8 mouse cellular contexts compared by ENCODE assay signal in the genomic region with DNA sequence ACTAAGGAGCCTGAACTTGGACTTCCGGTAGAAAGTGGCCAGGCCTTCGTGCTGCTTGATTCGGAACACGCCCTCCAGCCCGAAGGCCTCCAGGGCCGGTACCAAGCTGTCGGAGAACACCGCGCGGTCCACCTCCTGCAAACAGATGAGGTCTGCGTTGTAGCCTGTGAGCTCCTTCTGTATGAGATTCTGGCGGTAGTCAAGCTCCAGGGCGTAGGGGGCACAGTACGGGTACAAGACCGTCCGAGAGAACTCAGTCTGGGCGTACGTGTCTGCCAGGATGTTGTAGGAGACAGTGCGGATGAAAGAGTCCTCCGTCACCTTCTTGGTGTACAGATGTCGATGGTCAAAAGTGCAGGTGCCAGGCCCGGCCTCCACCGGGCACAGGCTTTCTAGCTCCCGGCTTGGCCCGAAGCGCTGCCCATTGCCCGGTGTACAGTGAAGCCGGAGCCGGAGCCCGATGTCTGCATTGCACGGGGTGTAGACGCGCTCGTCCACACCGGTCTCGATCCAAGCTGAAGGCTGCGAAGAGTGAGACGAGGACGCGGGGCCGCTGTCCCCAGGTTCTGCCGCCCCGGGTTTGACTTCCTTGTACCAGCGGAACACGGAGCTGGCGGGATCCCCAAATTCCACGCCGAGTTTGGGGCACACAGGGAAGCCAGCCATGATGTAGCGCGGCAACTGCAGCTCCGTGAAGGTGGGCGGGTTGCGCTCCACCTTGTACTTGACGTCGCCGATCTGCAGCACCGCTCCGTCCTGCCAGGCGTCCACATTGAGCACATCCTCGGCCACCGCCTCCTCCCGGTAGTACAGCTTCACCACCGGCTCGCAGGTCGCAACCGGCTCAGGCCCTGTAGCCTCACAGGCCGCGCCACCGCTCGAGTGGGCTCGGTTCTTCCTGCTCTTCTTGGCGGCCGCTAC. TPM values are rescaled to one million over a fixed set of nuclear protein-coding genes. Genes with fewer than 3 reads are reported as not detected.
DNase-seq lines count a peak whose midpoint lies in the region; ATAC-seq and TF ChIP-seq lines count a peak whose summit lies in the region.

No protein-coding gene starts in this region.

- H3K4me1 ChIP-seq in forebrain, embryonic 16.5 days (replicated peaks; ENCODE audit: control insufficient read depth, insufficient read depth, low read length) = peaks cover 21% of the 10 kb centered on the region
- peaks cover 20% of the 10 kb centered on the region for H3K4me1 ChIP-seq in hindbrain, postnatal 0 days (ENCODE audit: insufficient read depth, low read length)

- peak overlapping the region; percentile 85 for H3K9ac ChIP-seq in forebrain, embryonic 16.5 days (replicated peaks; ENCODE audit: low read depth, low read length)
- H3K9ac ChIP-seq in hindbrain, postnatal 0 days (replicated peaks; ENCODE audit: low read length) = peak overlapping the region; percentile 69

- peak overlapping the region; percentile 97 for H3K4me3 ChIP-seq in forebrain, embryonic 16.5 days (replicated peaks; ENCODE audit: low read length)
- peak overlapping the region; percentile 95 for H3K4me3 ChIP-seq in hindbrain, postnatal 0 days (ENCODE audit: low read length)

- TF ChIP-seq CTCF in hindbrain, postnatal 0 days (IDR thresholded peaks at IDR 0.05; ENCODE audit: low read depth) = peak; percentile 23; the same call in 1 of the 2 replicates

- peak; percentile 49 for ATAC-seq in forebrain, embryonic 16.5 days
- peak; percentile 52 for ATAC-seq in hindbrain, postnatal 0 days
- ATAC-seq in megakaryocyte, adult 5-6 weeks (ENCODE audit: poor library complexity, severe bottlenecking) = peak; percentile 39

- H3K27ac ChIP-seq in forebrain, embryonic 16.5 days (ENCODE audit: low read length) = peak overlapping the region; percentile 95
- H3K27ac ChIP-seq in hindbrain, postnatal 0 days = peak overlapping the region; percentile 91

- H3K9me3 ChIP-seq in forebrain, embryonic 16.5 days (ENCODE audit: control insufficient read depth, low read length) = no peaks in the 10 kb centered on the region
- H3K9me3 ChIP-seq in hindbrain, postnatal 0 days (ENCODE audit: low read length) = no peaks in the 10 kb centered on the region

- 1% methylated on average over 73 of the region's 73 CpGs for WGBS in forebrain, embryonic 16.5 days
- WGBS in hindbrain, postnatal 0 days = under 1% methylated on average over 73 of the region's 73 CpGs

- DNase-seq in MN1 (ENCODE audit: low spot score) = peak; percentile 64
- peak; percentile 50 for DNase-seq in c-Kit-positive CD71-positive TER-119-negative erythroid progenitor cells, embryonic 14.5 days (ENCODE audit: low read depth)
- DNase-seq in hindbrain, postnatal 0 days (ENCODE audit: low spot score) = peak; percentile 57
- peak; percentile 16 to 68 for DNase-seq in left cerebral cortex, postnatal 10 days (ENCODE audit: extremely low spot score in 1 of 2, low spot score in 2 of 2)
- DNase-seq in right cerebral cortex, postnatal 25 days = peak; percentile 61
- DNase-seq in c-Kit-positive CD71-positive TER-119-positive erythroid progenitor cells, embryonic 14.5 days (ENCODE audit: low spot score) = no peak

- no peaks in the 10 kb centered on the region; the same call in 1 of the 2 replicates for H3K36me3 ChIP-seq in forebrain, embryonic 16.5 days (ENCODE audit: control insufficient read depth, insufficient read depth)
- H3K36me3 ChIP-seq in hindbrain, postnatal 0 days (ENCODE audit: insufficient read depth, low read length) = peaks cover 11% of the 10 kb centered on the region

- no peaks in the 10 kb centered on the region; the same call in 1 of the 2 replicates for H3K27me3 ChIP-seq in forebrain, embryonic 16.5 days (replicated peaks; ENCODE audit: control insufficient read depth, insufficient read depth, low read length)
- no peaks in the 10 kb centered on the region for H3K27me3 ChIP-seq in hindbrain, postnatal 0 days (ENCODE audit: insufficient read depth, low read length)

- intact Hi-C loops in left cerebral cortex, postnatal 10 days (cut with DNase I) = loop anchor here (5.0 to 10.0 kb wide), 2 partner anchors 254 to 276 kb away; no protein-coding TSS in a partner anchor

- H3K4me2 ChIP-seq in forebrain, embryonic 16.5 days (ENCODE audit: low read length) = peak overlapping the region; percentile 90
- peak overlapping the region; percentile 98 for H3K4me2 ChIP-seq in hindbrain, postnatal 0 days (ENCODE audit: low read depth, low read length)

RNA-seq across cellular contexts. Expression of a gene that starts 1.1 kb away (rescaled TPM):
- 12.7 TPM in 2 replicates for polyA plus RNA-seq in forebrain, embryonic 16.5 days (2015; fragmentation: Nextera tagmentation; extraction: Ambion mirVana)
- total RNA-seq in hindbrain, postnatal 0 days (2014; rRNA removed) = 14.1 and 15.2 TPM in 2 replicates
- polyA plus RNA-seq in hindbrain, postnatal 0 days (2015; fragmentation: Nextera tagmentation; extraction: Ambion mirVana) = 9.5 TPM in 2 replicates
- total RNA-seq in left cerebral cortex, postnatal 10 days (2021) = 10 to 100 TPM; 10.2 to 10.3 TPM
- 8.7 TPM in 2 replicates for total RNA-seq in megakaryocyte, adult 5-6 weeks (2015)
- 7.6 TPM in 2 replicates for total RNA-seq in megakaryocyte, adult 5-6 weeks (2017)

RNA-seq across cellular contexts. Expression of a gene that starts 24.4 kb away (rescaled TPM):
- 0.04 and 0.11 TPM in 2 replicates for polyA plus RNA-seq in forebrain, embryonic 16.5 days (2015; fragmentation: Nextera tagmentation; extraction: Ambion mirVana)
- total RNA-seq in hindbrain, postnatal 0 days (2014; rRNA removed) = 0.63 and 1.0 TPM in 2 replicates
- 0.14 and 0.16 TPM in 2 replicates for polyA plus RNA-seq in hindbrain, postnatal 0 days (2015; fragmentation: Nextera tagmentation; extraction: Ambion mirVana)
- total RNA-seq in left cerebral cortex, postnatal 10 days (2021) = under 1 TPM; 0.26 to 0.62 TPM
- total RNA-seq in megakaryocyte, adult 5-6 weeks (2015) = 0.13 and 0.18 TPM in 2 replicates
- total RNA-seq in megakaryocyte, adult 5-6 weeks (2017) = 0.07 and 0.28 TPM in 2 replicates

RNA-seq across cellular contexts. Expression of a gene that starts 30.8 kb away (rescaled TPM):
- 643 and 695 TPM in 2 replicates for polyA plus RNA-seq in forebrain, embryonic 16.5 days (2015; fragmentation: Nextera tagmentation; extraction: Ambion mirVana)
- total RNA-seq in hindbrain, postnatal 0 days (2014; rRNA removed) = 111 and 119 TPM in 2 replicates
- polyA plus RNA-seq in hindbrain, postnatal 0 days (2015; fragmentation: Nextera tagmentation; extraction: Ambion mirVana) = 385 and 395 TPM in 2 replicates
- 100 to 1,000 TPM; 154 to 157 TPM for total RNA-seq in left cerebral cortex, postnatal 10 days (2021)
- total RNA-seq in megakaryocyte, adult 5-6 weeks (2015) = 304 and 335 TPM in 2 replicates
- 83.1 and 91.3 TPM in 2 replicates for total RNA-seq in megakaryocyte, adult 5-6 weeks (2017)
